Comparison of ENCODE assay signal across 9 mouse cellular contexts in genomic region chr5:30686781-30687180, GRCm38 (mm10). TPM values are rescaled to one million over a fixed set of nuclear protein-coding genes. Genes with fewer than 3 reads are reported as not detected.
DNase-seq lines count a peak whose midpoint lies in the region; ATAC-seq and TF ChIP-seq lines count a peak whose summit lies in the region.
"Had no signal": no experiment of that assay in that cellular context is flagged by ENCODE, and none has a peak within 500 bp of the region (broad histone marks: within the 10 kb centered on the region; RNA-seq: fewer than 3 reads in every experiment).

No protein-coding gene starts in this region.

- intact Hi-C loops in heart, postnatal 25 days (cut with DNase I) = no loop called here

- H3K9me3 ChIP-seq in kidney, postnatal 0 days (replicated peaks; ENCODE audit: low read length) = no peaks in the 10 kb centered on the region
- H3K9me3 ChIP-seq in kidney, embryonic 14.5 days (ENCODE audit: control insufficient read depth, low read length) = no peaks in the 10 kb centered on the region
- H3K9me3 ChIP-seq in neural tube, embryonic 11.5 days (ENCODE audit: control insufficient read depth, low read length) = no peaks in the 10 kb centered on the region

- H3K4me1 ChIP-seq in kidney, postnatal 0 days (replicated peaks; ENCODE audit: insufficient read depth, low read length) = no peaks in the 10 kb centered on the region
- H3K4me1 ChIP-seq in kidney, embryonic 14.5 days (ENCODE audit: control insufficient read depth, insufficient read depth, low read length) = no peaks in the 10 kb centered on the region
- no peaks in the 10 kb centered on the region for H3K4me1 ChIP-seq in neural tube, embryonic 11.5 days (ENCODE audit: control insufficient read depth, insufficient read depth, low read length)
- H3K4me1 ChIP-seq in bone marrow macrophage, adult 2 months (ENCODE audit: control insufficient read depth, insufficient read depth, low read length) = peaks cover 8% of the 10 kb centered on the region

- ATAC-seq in kidney, postnatal 0 days (replicated peaks; ENCODE audit: low FRiP score, low read depth) = no peak
- no peak for ATAC-seq in kidney, embryonic 14.5 days (ENCODE audit: low FRiP score, low TSS enrichment)
- no peak for ATAC-seq in neural tube, embryonic 11.5 days (ENCODE audit: insufficient read depth, low FRiP score, low TSS enrichment)

- TF ChIP-seq POLR2A in bone marrow macrophage, adult 2 months (IDR thresholded peaks at IDR 0.05; ENCODE audit: borderline replicate concordance, low read depth, low read length) = no peak

- DNase-seq in kidney, postnatal 0 days (ENCODE audit: low spot score) = peak; percentile 49
- peak; percentile 30 for DNase-seq in neural tube, embryonic 11.5 days (ENCODE audit: low spot score)
- DNase-seq in neural tube, embryonic 10.5 days (ENCODE audit: extremely low spot score, low spot score) = no peak
- DNase-seq in splenic B cell, adult 2 months (ENCODE audit: low read depth, low spot score) = peak; percentile 54
- DNase-seq in adrenal gland, adult 18-20 months (ENCODE audit: low spot score in 2 of 2) = no peak
- no peak for DNase-seq in heart, postnatal 25 days (ENCODE audit: low spot score)

- H3K27me3 ChIP-seq in kidney, postnatal 0 days (ENCODE audit: insufficient read depth, low read length) = no peaks in the 10 kb centered on the region
- no peaks in the 10 kb centered on the region for H3K27me3 ChIP-seq in kidney, embryonic 14.5 days (ENCODE audit: control insufficient read depth, insufficient read depth, low read length)
- H3K27me3 ChIP-seq in neural tube, embryonic 11.5 days (ENCODE audit: control insufficient read depth, insufficient read depth, low read length) = no peaks in the 10 kb centered on the region
- H3K27me3 ChIP-seq in splenic B cell, adult 2 months (ENCODE audit: control insufficient read depth, insufficient read depth, low read length, poor library complexity, severe bottlenecking) = no peaks in the 10 kb centered on the region

- no peaks in the 10 kb centered on the region for H3K36me3 ChIP-seq in kidney, postnatal 0 days (ENCODE audit: insufficient read depth, low read length)
- no peaks in the 10 kb centered on the region for H3K36me3 ChIP-seq in kidney, embryonic 14.5 days (ENCODE audit: control insufficient read depth, insufficient read depth, low read length)
- H3K36me3 ChIP-seq in neural tube, embryonic 11.5 days (ENCODE audit: control insufficient read depth, insufficient read depth, low read length) = no peaks in the 10 kb centered on the region
- no peaks in the 10 kb centered on the region for H3K36me3 ChIP-seq in splenic B cell, adult 2 months (ENCODE audit: control insufficient read depth, insufficient read depth, low read length, poor library complexity, severe bottlenecking)

- no peak overlapping the region for H3K9ac ChIP-seq in kidney, postnatal 0 days (ENCODE audit: low read depth, low read length)
- H3K9ac ChIP-seq in kidney, embryonic 14.5 days (ENCODE audit: low read depth, low read length) = no peak overlapping the region
- H3K9ac ChIP-seq in neural tube, embryonic 11.5 days (ENCODE audit: low read length) = no peak overlapping the region

- H3K27ac ChIP-seq in kidney, postnatal 0 days = no peak overlapping the region
- no peak overlapping the region for H3K27ac ChIP-seq in kidney, embryonic 14.5 days (ENCODE audit: low read depth, low read length)
- H3K27ac ChIP-seq in neural tube, embryonic 11.5 days (ENCODE audit: low read depth, low read length) = no peak overlapping the region
- H3K27ac ChIP-seq in bone marrow macrophage, adult 2 months (ENCODE audit: insufficient read depth, low read depth, low read length) = no peak overlapping the region

- H3K4me3 ChIP-seq in kidney, postnatal 0 days (replicated peaks; ENCODE audit: low read depth, low read length) = no peak overlapping the region
- no peak overlapping the region for H3K4me3 ChIP-seq in kidney, embryonic 14.5 days (ENCODE audit: low read length)
- no peak overlapping the region for H3K4me3 ChIP-seq in neural tube, embryonic 11.5 days (ENCODE audit: low read depth, low read length)
- no peak overlapping the region for H3K4me3 ChIP-seq in bone marrow macrophage, adult 2 months (ENCODE audit: insufficient read depth, low read length)

- WGBS in kidney, postnatal 0 days = 74% methylated on average over 3 of the region's 3 CpGs
- WGBS in kidney, embryonic 14.5 days = 64% methylated on average over 3 of the region's 3 CpGs
- 82% methylated on average over 3 of the region's 3 CpGs for WGBS in neural tube, embryonic 11.5 days

- no peak overlapping the region for H3K4me2 ChIP-seq in kidney, postnatal 0 days (ENCODE audit: low read length)
- no peak overlapping the region for H3K4me2 ChIP-seq in kidney, embryonic 14.5 days (replicated peaks; ENCODE audit: low read depth, low read length)
- H3K4me2 ChIP-seq in neural tube, embryonic 11.5 days (ENCODE audit: low read depth) = no peak overlapping the region

- TF ChIP-seq CTCF in kidney, postnatal 0 days (IDR thresholded peaks at IDR 0.05; ENCODE audit: low read depth) = peak; percentile 66; the same call in 1 of the 2 replicates
- TF ChIP-seq CTCF in bone marrow macrophage, adult 2 months (IDR thresholded peaks at IDR 0.05; ENCODE audit: low read depth, low read length) = peak; percentile 14; the same call in 1 of the 2 replicates

RNA-seq across cellular contexts. Expression of gene Cenpa, which starts 20.2 kb away (rescaled TPM):
- 171 and 175 TPM in 2 replicates for polyA plus RNA-seq in kidney, postnatal 0 days (2015; fragmentation: Nextera tagmentation; extraction: Ambion mirVana)
- polyA plus RNA-seq in kidney, embryonic 14.5 days (2014; fragmentation: Nextera tagmentation; extraction: Ambion mirVana) = 363 and 456 TPM in 2 replicates
- polyA plus RNA-seq in neural tube, embryonic 11.5 days (2014; fragmentation: Nextera tagmentation; extraction: Ambion mirVana) = 335 and 359 TPM in 2 replicates
- 81.0 and 87.8 TPM in 2 replicates for polyA plus RNA-seq in bone marrow macrophage, adult 2 months (2012; ENCODE audit: insufficient read depth, insufficient read length, missing spikeins)
- 1 to 10 TPM; 6.5 to 7.6 TPM for total RNA-seq in adrenal gland, adult 18-20 months (2021)
- total RNA-seq in heart, postnatal 25 days (2021) = 10 to 100 TPM; 42.0 to 43.0 TPM

RNA-seq across cellular contexts. Expression of gene Dpysl5, which starts 24.6 kb away (rescaled TPM):
- 1.7 and 2.1 TPM in 2 replicates for polyA plus RNA-seq in kidney, postnatal 0 days (2015; fragmentation: Nextera tagmentation; extraction: Ambion mirVana)
- 3.8 and 7.2 TPM in 2 replicates for polyA plus RNA-seq in kidney, embryonic 14.5 days (2014; fragmentation: Nextera tagmentation; extraction: Ambion mirVana)
- polyA plus RNA-seq in neural tube, embryonic 11.5 days (2014; fragmentation: Nextera tagmentation; extraction: Ambion mirVana) = 102 and 104 TPM in 2 replicates
- polyA plus RNA-seq in bone marrow macrophage, adult 2 months (2012; ENCODE audit: insufficient read depth, insufficient read length, missing spikeins) = not detected in 2 replicates
- total RNA-seq in adrenal gland, adult 18-20 months (2021) = 1 to 10 TPM; 1.7 to 1.8 TPM
- under 1 TPM; 0.29 to 0.45 TPM for total RNA-seq in heart, postnatal 25 days (2021)
- total RNA-seq: megakaryocyte-erythroid progenitor cell, adult 5-6 weeks had no signal

RNA-seq across cellular contexts. Expression of gene Slc35f6, which starts 39.0 kb away (rescaled TPM):
- polyA plus RNA-seq in kidney, postnatal 0 days (2015; fragmentation: Nextera tagmentation; extraction: Ambion mirVana) = 24.8 and 26.7 TPM in 2 replicates
- 15.8 and 27.6 TPM in 2 replicates for polyA plus RNA-seq in kidney, embryonic 14.5 days (2014; fragmentation: Nextera tagmentation; extraction: Ambion mirVana)
- 27.3 and 28.7 TPM in 2 replicates for polyA plus RNA-seq in neural tube, embryonic 11.5 days (2014; fragmentation: Nextera tagmentation; extraction: Ambion mirVana)
- 77.3 and 78.2 TPM in 2 replicates for polyA plus RNA-seq in bone marrow macrophage, adult 2 months (2012; ENCODE audit: insufficient read depth, insufficient read length, missing spikeins)
- total RNA-seq in adrenal gland, adult 18-20 months (2021) = 10 to 100 TPM; 38.7 to 43.8 TPM
- 10 to 100 TPM; 44.1 to 47.2 TPM for total RNA-seq in heart, postnatal 25 days (2021)

Comparison
In these comparisons a context has a peak if more than half of its experiments do, and no peak if none do; other contexts are left out.
1. DNase-seq: peak in kidney, postnatal 0 days (single experiment), neural tube, embryonic 11.5 days (single experiment) and splenic B cell, adult 2 months (single experiment); none in neural tube, embryonic 10.5 days (single experiment), adrenal gland, adult 18-20 months (0 of 2) and heart, postnatal 25 days (single experiment).
2. RNA of gene Dpysl5, which starts 24.6 kb away (polyA plus RNA-seq): 102 to 104 TPM in neural tube, embryonic 11.5 days; 3.8 to 7.2 TPM in kidney, embryonic 14.5 days, 1.7 to 2.1 TPM in kidney, postnatal 0 days and not detected in bone marrow macrophage, adult 2 months; every median in the first group is over 10 times any median in the second.